Mouse (Mus musculus): Measurements from ENCODE around the gene Wdr5. TPM values are rescaled to one million over a fixed set of nuclear protein-coding genes. Genes with fewer than 3 reads are reported as not detected.

Gene Wdr5
- polyA plus RNA-seq, 1 experiment from 2014 or later, result 77.6 TPM

- no peaks in the 10 kb centered on the region for H3K9me3 ChIP-seq (ENCODE audit: control insufficient read depth, low read length)
- ATAC-seq (ENCODE audit: insufficient number of reproducible peaks, low FRiP score, low TSS enrichment, low read depth), result no peak
- no peak overlapping the region for H3K4me3 ChIP-seq (ENCODE audit: low read depth, low read length)
- no peaks in the 10 kb centered on the region for H3K4me1 ChIP-seq (ENCODE audit: control insufficient read depth, insufficient read depth, low read length)
- no peaks in the 10 kb centered on the region for H3K36me3 ChIP-seq (ENCODE audit: control insufficient read depth, insufficient read depth, low read length)
- no peak for DNase-seq (ENCODE audit: low spot score)
- H3K4me2 ChIP-seq (ENCODE audit: low read depth, severe bottlenecking), result no peak overlapping the region
- 93% methylated on average over 4 of the region's 4 CpGs for whole genome bisulfite sequencing
- no peak overlapping the region for H3K27ac ChIP-seq (replicated peaks; ENCODE audit: low read depth, low read length)
- no peaks in the 10 kb centered on the region for H3K27me3 ChIP-seq (ENCODE audit: control insufficient read depth, insufficient read depth, low read length)
- H3K9ac ChIP-seq (ENCODE audit: low read length), result no peak overlapping the region
Measured at GRCm38 (mm10) chr2:27578552-27578951, 63.6 kb downstream of the Wdr5 start.

GRCm38 (mm10) chr2:27582112-27582511 is 67.2 kb downstream of the Wdr5 start:
- ATAC-seq (ENCODE audit: insufficient number of reproducible peaks, low FRiP score, low TSS enrichment, low read depth), result no peak
- no peaks in the 10 kb centered on the region for H3K27me3 ChIP-seq (ENCODE audit: control insufficient read depth, insufficient read depth, low read length)

GRCm38 (mm10) chr2:27583019-27583418 is 68.1 kb downstream of the Wdr5 start:
- Histone ChIP-seq H3K4me3 (ENCODE audit: low read depth, low read length) (no peak overlapping the region), H3K4me2 (ENCODE audit: low read depth, severe bottlenecking) (no peak overlapping the region), H3K4me1 (ENCODE audit: control insufficient read depth, insufficient read depth, low read length) (no peaks in the 10 kb centered on the region), H3K9me3 (ENCODE audit: control insufficient read depth, low read length) (no peaks in the 10 kb centered on the region), H3K27ac (replicated peaks; ENCODE audit: low read depth, low read length) (no peak overlapping the region), H3K9ac (ENCODE audit: low read length) (no peak overlapping the region), H3K36me3 (ENCODE audit: control insufficient read depth, insufficient read depth, low read length) (no peaks in the 10 kb centered on the region), H3K27me3 (ENCODE audit: control insufficient read depth, insufficient read depth, low read length) (no peaks in the 10 kb centered on the region)
- ATAC-seq (ENCODE audit: insufficient number of reproducible peaks, low FRiP score, low TSS enrichment, low read depth), result no peak
- WGBS, result 94% methylated on average over 2 of the region's 2 CpGs
- no peak for DNase-seq (ENCODE audit: low spot score)

More at GRCm38 (mm10) chr2:27582112-27582511, 67.2 kb downstream of the Wdr5 start:
- no peak overlapping the region for H3K9ac ChIP-seq (ENCODE audit: low read length)
- H3K4me3 ChIP-seq (ENCODE audit: low read depth, low read length), result no peak overlapping the region
- no peak overlapping the region for H3K4me2 ChIP-seq (ENCODE audit: low read depth, severe bottlenecking)
- DNase-seq (ENCODE audit: low spot score), result no peak
- H3K4me1 ChIP-seq (ENCODE audit: control insufficient read depth, insufficient read depth, low read length), result no peaks in the 10 kb centered on the region
- H3K9me3 ChIP-seq (ENCODE audit: control insufficient read depth, low read length), result no peaks in the 10 kb centered on the region
- no peak overlapping the region for H3K27ac ChIP-seq (replicated peaks; ENCODE audit: low read depth, low read length)
- WGBS, result 51% methylated on average over 11 of the region's 11 CpGs
- H3K36me3 ChIP-seq (ENCODE audit: control insufficient read depth, insufficient read depth, low read length), result no peaks in the 10 kb centered on the region

GRCm38 (mm10) chr2:27584546-27584945 is 69.6 kb downstream of the Wdr5 start:
- H3K4me2 ChIP-seq (ENCODE audit: low read depth, severe bottlenecking), result no peak overlapping the region
- DNase-seq (ENCODE audit: low spot score) (no peak), ATAC-seq (ENCODE audit: insufficient number of reproducible peaks, low FRiP score, low TSS enrichment, low read depth) (no peak)
- H3K9me3 ChIP-seq (ENCODE audit: control insufficient read depth, low read length), result no peaks in the 10 kb centered on the region
- no peak overlapping the region for H3K4me3 ChIP-seq (ENCODE audit: low read depth, low read length)
- no peaks in the 10 kb centered on the region for H3K27me3 ChIP-seq (ENCODE audit: control insufficient read depth, insufficient read depth, low read length)
- no peak overlapping the region for H3K9ac ChIP-seq (ENCODE audit: low read length)
- no peaks in the 10 kb centered on the region for H3K36me3 ChIP-seq (ENCODE audit: control insufficient read depth, insufficient read depth, low read length)
- H3K4me1 ChIP-seq (ENCODE audit: control insufficient read depth, insufficient read depth, low read length), result no peaks in the 10 kb centered on the region
- H3K27ac ChIP-seq (replicated peaks; ENCODE audit: low read depth, low read length), result no peak overlapping the region
- WGBS, result 94% methylated on average over 13 of the region's 13 CpGs

Other genes starting within 250 kb of the Wdr5 start
- gene Vav2, start 88.1 kb upstream of the Wdr5 start, polyA plus RNA-seq (2014; fragmentation: Nextera tagmentation; extraction: Ambion mirVana), result 6.8 and 7.3 TPM in 2 replicates
- 9.8 and 10.1 TPM in 2 replicates for gene Brd3os, start 72.8 kb upstream of the Wdr5 start, polyA plus RNA-seq (2014; fragmentation: Nextera tagmentation; extraction: Ambion mirVana)
- gene Brd3, start 7.5 kb upstream of the Wdr5 start, polyA plus RNA-seq (2014; fragmentation: Nextera tagmentation; extraction: Ambion mirVana), result 223 and 240 TPM in 2 replicates
- gene Rxra, start 161.3 kb downstream of the Wdr5 start, polyA plus RNA-seq (2014; fragmentation: Nextera tagmentation; extraction: Ambion mirVana), result 8.7 TPM in 2 replicates

All from limb, embryonic 11.5 days (tissue).